Mouse (Mus musculus) inflammation-experienced regulatory T-cells, adult 6 months (primary cell): ENCODE data around the gene Dusp13. TPM values are rescaled to one million over a fixed set of nuclear protein-coding genes. Genes with fewer than 3 reads are reported as not detected.

Experiments
- ATAC-seq: one replicate; pipeline ENCODE4 v1.8.0; 2017
- polyA plus RNA-seq, 3 experiments: library from polyadenylated mRNA; unstranded; fragments of 100-300 nt; shearing (Covaris generic); gene quantifications; one replicate each; pipeline ENCODE4 v1.2.1; 2017

The Dusp13 gene
- polyA plus RNA-seq, 3 experiments from 2014 or later, result not detected

DNA sequence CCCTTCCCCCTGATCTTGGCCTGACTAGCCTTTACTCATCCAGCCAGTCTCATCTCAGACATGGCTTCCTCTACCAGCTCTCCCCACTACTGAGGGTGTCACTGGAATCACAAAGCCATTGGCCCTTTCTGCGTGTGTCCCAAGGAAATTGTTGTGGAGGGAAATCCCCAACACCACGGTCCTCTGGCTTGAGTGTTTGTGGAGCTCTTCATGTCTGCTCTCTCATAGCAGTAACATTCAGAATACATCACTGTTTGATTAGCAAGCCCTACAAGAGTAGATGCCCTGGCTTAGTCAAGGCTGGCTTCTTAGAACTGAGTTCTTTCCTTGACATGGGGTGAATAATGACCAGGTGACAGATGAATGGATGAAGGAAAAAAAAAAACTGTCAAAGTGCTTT lies 4.1 kb downstream of the Dusp13 start:
- no peak for ATAC-seq

DNA sequence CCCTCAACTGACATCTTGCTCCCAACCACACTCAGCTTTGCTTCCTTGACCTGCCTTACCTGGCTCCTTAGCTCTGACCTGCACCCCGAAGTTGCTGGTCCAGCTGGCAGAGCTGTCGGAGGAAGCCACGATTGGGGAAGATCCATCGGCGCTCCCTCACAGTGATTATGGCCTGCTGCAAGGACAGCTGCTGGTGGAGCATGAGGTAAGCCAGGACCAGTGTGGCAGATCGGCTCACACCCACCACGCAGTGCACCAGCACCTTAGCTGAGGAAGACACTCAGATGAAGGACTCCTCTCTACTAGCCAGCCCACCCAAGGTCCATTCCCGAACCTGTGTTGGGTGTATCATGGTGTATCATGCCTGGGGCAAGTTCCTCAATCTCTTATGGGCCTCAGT lies 4.7 kb downstream of the Dusp13 start:
- no peak for ATAC-seq

DNA sequence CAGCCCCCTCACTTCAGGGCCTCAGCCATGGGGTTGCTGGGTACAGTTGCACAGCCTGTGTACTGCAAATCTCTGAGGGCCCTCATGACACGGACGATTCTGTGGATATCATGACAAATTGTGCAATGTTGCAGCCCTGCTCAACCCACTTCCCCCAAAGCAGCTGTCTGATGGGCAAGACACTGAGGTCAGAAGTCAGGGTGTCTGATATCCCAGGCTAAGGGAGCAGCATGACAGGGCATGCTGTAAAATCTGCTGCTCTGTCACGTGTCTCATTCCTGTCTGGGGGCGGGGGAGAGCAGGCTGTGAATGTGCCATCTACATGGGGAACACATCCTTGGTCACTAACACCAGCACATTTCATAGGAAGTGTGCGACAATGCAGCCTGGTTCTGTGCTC lies 5.8 kb downstream of the Dusp13 start:
- ATAC-seq, result no peak

DNA sequence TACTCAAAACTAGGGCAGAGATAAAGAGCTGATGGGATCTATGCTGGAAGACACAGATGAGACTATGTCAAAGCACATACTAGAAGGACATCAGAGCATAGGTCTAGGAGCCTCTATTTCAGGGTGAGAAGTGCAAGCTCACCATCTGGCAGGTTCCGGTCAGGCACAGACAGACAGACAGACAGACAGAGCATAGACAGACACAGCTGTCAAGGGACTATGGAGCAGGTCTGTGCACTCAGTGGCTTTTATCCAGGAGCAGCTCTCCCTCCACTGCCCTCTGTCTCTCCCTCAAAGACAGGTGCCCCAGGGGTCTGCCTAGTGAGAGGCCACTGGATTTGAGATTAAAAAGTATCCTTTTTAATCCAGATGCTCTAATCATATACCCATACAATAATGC lies 6.8 kb downstream of the Dusp13 start:
- no peak for ATAC-seq

DNA sequence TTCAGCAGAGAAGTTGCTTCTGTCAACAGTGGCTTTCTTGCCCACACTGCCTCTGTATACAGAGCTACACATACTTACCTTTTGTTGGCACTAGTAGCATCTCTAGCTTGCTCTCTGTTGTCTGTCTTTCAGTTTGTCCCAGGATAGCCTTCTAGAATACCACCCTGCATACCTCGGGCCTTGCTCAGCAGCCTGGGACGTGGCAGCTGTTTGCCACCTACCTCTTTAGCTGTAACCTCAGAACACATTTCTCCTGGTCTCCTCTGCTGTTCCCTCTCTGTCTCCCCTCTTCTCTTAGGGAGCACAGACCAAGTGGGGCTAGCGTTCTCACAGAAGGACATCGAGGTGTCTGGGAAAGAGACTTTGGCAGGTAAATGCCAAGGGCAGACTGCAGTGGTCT lies 8.5 kb downstream of the Dusp13 start:
- ATAC-seq, result no peak

DNA sequence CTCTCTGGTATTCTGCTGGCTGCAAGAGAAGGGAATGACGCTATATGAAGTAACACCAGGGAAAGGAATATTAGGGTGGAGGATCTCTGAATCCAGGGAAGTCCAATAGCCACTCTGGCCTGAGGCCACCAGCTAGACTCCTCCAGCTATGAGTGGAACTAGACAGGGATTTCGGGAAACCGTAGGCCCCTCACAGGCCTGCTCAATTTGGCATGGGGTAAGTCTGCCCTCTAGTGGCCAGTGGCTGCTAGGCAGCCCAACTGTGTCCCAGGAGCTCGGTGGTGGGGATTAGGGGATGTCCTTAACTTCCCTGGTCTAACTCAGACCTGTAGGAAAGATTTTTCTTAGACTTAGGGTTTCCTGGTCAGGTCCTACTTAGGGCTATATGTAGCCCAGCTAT lies 9.2 kb downstream of the Dusp13 start:
- peak; percentile 87 for ATAC-seq

DNA sequence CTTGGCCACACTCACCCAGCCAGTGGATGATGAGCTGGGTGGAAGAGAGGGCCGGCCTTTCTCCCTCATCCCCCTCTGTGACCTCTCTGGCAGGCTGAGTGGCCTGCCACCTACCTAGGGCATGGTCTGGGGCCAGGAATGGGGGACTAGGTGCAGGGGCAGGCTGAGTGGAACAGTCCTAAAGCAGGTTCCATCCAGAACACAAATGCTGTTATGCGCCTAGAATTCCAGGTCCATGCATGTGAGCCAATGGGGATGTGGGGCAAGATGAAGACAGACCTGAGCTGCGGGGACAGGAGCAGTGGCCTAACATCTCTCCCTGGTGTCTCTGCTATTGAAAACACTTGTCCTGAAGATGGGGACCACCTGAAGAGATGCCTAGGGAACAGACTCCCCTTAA lies 9.7 kb downstream of the Dusp13 start:
- ATAC-seq, result no peak

DNA sequence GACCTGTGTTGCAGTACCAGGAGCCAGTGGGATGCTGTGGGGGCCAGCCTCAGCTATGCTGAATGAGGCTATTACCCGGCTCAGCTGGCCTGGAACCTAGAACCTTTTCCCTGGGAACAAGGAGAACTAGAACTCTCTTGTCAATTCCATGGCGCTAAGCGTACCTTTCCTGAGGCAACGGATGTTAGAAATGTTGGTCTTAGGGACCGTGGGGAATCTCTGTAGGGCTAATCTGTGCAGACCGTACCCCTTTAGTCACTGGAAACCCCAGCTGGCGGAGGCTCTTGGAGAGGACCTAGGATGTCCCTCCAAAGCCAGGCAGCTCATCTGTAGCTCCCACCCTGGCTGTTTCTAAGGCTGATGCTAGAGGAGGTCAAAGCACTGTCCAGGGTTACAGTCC lies 10.6 kb downstream of the Dusp13 start:
- no peak for ATAC-seq

DNA sequence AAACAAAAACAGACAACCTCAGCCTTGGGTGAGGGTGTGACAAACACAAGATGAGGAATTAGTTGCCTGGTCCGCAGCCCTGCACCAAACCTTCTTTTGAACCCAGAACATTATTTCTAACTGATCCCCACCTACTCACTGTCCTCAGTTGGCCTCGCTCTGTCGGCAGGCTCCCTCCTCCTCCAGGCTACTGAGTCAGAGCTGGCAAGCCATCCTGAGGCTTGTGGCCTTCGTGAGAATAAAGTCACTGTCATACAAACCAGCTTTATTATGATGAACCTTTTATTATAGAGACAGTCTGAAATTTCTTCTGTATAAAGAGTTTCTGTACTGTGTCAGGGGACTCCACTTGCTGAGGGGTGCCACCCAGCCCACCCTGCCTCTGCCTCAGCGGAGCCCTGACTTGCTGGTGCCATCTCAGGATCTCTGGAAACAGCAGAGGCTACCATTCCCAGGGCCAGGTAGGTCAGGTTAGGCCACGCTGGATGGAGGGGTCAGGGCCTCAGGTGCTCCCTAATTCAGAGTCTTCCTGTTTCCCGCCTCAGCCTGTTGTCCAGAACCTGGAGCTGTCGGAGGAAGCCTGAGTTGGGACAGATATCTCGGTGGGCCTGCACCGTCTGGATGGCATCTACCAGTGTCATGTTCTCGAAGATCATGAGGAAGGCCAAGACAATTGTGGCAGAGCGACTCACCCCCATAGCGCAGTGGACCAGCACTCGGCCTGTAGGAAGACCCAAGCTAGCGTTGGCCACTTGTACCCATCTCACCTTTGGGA lies 17.7 kb downstream of the Dusp13 start:
- ATAC-seq, result no peak

DNA sequence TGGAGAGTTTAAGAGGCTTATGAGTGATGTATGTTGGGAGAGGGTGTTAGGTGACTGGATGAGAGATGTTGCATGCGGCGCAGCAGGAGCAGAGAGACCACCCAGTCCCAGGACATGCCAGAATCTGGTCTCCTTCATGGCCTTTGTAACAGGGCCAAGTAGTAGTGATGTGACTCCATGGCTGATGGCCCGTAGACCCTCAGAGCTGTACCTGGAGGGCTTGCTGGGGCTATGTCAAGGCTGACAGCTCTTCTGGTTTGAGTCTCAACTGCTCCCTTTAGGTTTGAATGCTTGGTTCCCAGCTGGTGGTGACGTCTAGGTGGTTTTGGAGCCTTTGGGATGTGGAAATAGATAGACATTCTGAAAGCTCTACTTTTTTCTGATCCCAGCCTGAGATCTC lies 21.0 kb downstream of the Dusp13 start:
- ATAC-seq, result no peak

DNA sequence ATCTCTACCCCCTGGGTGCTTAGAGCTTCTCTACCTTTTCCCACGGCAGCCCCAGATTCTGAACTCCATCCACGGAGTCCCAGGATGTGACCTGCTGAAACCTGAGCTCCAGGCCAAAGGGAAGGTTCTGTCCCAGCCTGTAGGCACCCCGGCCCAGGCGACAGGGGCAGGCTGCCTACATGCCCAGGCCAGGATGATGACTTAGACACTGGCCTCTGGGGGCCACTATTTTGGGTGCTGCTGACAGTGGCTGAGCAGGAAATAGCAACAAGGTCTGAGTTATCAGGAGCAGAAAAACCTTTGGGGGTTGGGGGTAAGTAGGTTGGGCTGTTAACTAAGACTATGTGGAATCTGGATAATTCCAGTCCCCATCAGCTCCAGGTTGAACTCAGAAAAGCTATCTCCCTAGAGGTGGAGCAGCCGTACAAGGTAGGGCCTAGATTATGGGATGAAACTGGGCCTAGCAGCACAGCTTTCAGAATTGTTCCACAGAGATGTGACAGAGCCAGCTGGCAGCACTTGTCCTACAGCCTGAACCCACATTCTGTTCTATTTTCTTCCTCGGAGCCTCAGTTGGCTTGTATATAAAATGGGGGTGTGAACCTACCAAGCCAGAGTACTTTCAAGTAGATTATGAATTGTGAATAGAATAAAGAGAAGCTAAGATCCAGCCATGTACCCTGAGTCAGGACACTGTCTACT lies 21.8 kb downstream of the Dusp13 start:
- ATAC-seq, result no peak

DNA sequence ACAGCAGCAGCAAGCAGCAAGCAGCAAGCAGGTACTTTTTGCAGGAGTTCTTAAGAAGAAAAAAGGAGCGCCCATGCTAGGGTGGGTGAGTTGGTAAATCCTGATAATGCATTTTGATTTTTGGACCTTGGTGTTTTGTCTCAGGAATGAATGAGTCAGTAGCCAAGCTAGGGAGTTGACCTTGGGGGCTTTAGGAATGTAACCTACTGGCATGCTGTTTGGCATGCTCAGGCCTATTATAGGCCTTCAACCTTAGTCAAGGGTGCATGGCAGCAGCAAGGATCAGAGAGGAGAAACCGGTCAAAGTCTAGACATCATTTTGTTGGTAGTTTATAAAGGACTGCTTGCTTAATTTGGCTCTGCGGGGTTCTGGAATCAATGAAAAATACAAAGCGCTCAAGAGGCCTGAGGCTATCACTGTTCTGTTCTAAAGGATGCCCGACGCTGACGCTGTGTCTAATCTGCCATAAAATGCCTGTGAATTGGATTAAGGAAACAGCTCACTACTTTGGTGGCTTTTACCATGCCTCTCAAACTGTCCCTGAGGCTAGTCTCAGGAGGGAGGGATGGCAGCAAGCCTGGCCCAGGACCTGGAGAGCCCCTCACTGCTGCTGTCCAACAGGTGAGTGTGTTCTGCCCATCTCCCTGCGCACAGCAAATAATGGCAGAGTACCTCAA lies 28.8 kb downstream of the Dusp13 start:
- ATAC-seq, result no peak

DNA sequence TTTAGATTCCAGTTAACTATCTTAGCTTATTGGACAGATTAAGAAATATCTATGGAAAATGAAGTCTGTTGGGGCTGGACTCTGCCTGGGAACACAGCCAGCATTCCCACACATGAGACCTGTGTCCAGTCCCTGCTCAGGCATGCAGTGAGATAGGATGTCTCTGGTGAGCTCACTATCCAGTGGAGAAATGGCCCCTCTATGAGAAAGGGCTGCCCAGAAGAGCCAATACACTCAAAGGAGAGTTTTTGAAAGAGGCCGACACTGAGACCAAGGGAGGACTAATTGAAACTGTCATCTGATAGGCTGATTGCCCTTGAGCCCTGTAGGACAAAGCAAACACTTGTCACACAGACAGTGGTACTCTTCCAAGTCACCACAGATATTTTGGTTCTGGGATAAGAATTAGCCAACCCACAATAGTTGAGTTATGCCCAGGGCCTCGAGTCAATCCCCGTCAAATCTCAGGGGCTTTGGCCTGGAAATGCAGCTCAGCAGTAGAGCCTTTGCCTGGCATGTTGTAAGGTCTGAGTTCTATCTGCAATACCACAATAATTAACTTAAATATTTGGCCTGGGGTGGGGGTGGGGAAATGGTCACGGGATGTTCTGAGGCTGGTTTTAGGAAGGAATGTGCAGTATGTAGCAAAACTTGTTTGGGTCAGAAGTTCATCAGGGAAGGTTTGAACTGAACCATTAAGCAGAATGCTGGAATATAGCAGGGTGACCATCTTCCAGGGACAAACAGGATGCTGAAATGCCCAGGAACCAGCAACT lies 30.4 kb downstream of the Dusp13 start:
- ATAC-seq, result no peak

DNA sequence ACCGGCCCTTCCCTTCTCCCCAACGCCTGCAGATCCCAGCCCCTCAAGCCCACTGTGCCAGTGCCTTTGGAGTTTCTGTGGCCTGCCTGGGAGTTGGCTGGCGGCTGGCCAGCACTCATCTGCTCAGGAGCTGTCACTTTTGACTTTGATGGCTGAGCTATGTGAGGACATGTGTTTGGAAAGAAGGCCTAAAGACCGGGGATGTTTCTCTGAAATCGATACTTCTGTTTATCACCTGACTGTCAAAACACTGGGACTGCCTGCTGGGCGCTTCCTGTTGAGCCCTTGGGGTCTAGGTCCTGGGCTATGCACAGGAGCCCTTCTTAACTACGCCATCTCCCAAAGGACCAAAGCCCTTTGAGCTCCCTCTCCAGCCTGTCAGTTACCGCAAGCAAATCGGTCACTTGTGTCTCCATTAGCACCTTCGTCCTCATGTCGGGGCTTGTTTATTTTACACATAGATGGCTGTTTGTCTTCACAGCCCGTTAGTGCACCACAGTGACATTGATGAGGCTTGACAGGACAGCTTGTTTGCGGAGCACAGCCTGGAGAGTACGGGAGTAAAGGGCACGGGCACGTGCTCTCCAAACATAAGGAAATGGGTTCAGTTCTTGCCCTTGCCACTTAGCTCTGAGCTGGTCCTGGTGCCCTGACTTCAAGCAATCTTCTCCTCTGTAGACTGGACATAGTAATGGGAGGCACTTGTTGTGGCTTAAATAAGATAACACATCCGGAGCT lies 31.2 kb downstream of the Dusp13 start:
- ATAC-seq, result no peak

DNA sequence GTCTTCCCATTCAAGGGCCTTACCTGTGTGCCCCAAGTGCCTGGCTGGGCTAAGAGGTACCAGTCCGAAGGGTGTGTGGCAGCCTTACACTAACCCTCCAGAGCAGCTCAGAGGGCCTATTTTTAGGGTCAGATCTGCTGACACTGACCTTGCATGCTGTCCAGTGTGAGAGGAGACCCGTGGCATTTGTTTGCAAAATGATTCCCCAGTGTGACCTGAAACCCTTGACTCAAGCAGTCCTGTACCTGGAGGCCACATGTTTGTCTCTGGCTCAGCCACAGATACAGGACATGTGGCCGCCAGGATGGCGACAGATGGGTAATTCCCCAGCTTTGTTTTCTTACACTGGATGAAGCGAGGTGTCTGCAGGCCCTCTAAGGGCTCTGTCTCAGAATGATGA lies 36.5 kb downstream of the Dusp13 start, which contains the start of gene Dupd1:
Gene Dupd1, minus strand, starts transcription at position 91 of the 400 bp plus-strand sequence.
- ATAC-seq, result no peak

DNA sequence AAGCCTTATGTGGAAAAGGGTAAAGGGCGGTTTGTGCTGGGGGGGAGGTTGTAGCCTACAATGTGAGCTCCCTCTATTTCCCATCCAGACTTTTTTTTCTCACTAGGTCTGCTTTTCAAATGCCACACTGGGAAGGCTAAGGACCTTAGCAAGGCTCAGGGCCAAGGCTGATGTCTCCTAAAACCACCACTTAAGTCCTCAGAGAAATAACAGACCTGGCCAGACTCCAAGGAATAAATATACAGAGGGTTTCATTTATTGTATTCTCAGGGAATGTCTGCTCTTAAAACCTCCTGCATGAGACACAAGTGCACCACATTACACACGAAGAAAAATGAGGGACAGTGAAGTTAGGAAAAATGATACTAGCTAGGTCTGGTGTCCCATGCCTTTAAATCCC lies 39.8 kb downstream of the Dusp13 start:
- no peak for ATAC-seq

DNA sequence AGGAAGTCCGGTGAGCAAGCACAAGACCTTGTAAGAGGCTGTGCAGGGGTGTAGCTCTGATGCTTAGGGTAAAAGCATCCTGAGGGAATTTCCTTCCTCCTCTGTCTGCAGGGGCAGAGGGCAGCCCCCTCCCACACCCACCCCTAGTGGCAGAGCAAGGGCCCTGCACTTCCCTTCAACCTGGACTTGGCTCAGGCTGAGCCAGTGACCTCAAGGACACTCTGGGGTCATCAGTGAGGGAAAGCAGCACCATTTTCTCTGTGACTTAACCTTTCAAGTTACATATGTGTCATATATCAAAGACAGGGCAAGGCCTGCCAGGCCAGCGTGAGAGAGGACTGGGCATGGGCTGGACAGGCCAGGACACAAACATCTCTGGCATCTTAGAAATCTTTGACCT lies 41.4 kb downstream of the Dusp13 start:
- no peak for ATAC-seq

DNA sequence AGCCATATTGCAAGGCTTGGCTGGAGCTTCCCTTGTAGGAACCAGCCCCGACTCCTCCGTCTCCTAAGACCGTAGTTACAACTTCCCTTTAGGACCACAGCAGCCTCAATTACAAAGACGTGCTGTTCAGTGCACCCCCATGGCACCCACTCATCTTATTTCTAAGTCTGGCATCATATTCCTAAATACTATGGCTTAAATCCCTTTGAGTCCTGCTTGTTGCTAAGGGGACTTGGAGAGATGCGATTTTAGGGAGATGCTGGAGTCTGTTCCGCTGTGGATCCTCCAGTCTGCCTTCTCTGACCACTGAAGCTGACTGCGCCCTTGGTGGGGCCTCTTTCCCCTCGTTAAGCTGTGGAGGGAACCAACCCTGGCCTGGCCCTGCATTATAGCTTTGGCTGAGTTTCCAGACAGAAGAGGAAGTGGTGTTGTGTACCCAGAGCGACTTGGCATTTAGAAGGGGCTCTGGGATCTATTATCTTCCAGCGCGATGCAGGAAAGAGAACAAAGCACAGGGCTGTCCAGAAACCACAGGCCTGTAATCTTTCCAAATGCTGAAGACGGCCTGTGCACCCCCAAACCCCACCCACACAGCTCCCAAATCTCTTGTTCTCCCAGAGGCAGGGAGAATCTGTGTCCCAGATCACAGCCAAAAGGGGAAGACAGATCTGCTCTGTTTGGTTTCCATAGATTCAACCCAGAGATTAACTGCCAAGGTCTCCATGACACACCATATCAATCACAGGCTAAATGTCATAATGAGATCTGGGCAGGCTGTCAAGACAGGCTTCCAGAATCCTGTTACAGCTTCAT lies 44.0 kb downstream of the Dusp13 start:
- no peak for ATAC-seq

DNA sequence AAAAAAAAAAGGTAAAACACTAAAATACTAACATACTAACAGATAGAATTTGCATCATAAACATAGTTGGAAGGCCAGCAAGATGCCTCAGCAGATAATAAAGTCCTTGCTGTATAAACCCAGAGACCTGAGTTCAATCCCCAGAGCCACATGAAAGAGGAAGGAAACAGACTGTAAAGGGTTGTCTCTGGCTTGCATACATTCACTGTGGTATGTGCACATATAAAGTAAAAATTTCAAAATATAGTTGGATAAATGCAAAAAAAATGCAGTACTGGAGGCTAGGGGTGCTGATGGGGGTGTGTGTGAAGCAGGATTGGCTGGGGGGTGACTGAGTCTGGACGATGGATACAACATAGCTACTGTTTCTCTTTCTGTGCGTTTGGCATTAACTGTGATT lies 45.5 kb downstream of the Dusp13 start:
- no peak for ATAC-seq

DNA sequence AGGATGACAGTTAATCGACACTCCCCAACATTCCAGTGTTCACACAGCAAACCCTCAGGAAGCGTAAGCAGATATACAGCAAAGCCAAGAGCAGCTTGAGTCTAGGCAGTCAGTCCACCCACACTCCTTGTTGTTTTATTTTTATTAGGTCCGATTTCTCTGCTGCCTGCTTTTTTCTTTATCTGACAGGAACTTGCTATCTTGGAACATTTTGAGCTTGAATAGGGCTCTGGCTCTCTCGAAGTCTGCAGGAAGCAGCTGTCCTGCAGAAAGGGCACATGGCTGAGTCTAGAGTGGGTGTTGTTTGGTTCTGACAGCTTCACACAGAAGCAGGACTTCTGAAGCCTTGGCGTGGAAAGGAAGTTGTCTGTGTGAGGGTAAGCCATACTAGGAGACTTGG lies 47.7 kb downstream of the Dusp13 start:
- no peak for ATAC-seq

DNA sequence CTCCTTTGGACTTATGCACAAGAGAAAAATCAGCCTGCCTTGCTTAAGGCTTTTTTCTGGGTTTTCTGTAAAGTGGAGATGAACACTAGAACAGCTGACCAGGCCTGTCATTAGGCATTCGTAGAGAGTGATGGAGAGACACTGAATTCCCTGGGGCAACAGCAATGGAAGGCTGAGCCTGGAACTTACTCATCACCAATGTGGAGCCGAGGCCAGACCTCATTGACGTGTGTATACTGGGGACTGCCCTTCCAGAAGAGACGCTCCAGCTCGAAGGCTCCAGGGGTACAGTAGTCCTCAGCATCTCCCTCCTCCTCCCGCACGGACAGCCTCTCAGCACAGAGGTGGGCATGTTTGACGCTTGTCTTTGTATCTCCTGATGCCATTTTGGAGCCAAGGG lies 48.3 kb downstream of the Dusp13 start:
- no peak for ATAC-seq
